Mouse (Mus musculus) lung, postnatal 0 days (tissue): ENCODE data around the gene Gm6583. TPM values are rescaled to one million over a fixed set of nuclear protein-coding genes. Genes with fewer than 3 reads are reported as not detected.
A peak's percentile ranks its signal among the peaks of the same experiment; 100 is the strongest.

Source experiments
- ATAC-seq: fragments of 200-750 bp; cut with Nextera tagmentation; 2 replicates; pipeline ENCODE4 v1.8.0; 2017; ENCODE audit warnings: moderate library complexity
- DNase-seq: peaks from one replicate; pipeline ENCODE4 v3.0.0-alpha.2; 2016; ENCODE audit warnings: low spot score
- H3K27ac ChIP-seq: fragments of 300-500 bp; sonication (generic); 2 replicates; pipeline ENCODE4 v1.5.1; 2014; ENCODE audit warnings: antibody characterized with exemption, mild to moderate bottlenecking, low read length, mixed read lengths
- H3K27me3 ChIP-seq: fragments of 300-500 bp; sonication (generic); replicated peaks from 2 replicates; pipeline ENCODE4 v1.6.1; 2014; ENCODE audit warnings: low read length, mixed read lengths; ENCODE audit not compliant: insufficient read depth
- H3K36me3 ChIP-seq: fragments of 300-500 bp; sonication (generic); 2 replicates; pipeline ENCODE4 v1.6.1; 2014; ENCODE audit warnings: low read length, mixed read lengths; ENCODE audit not compliant: insufficient read depth
- H3K4me1 ChIP-seq: fragments of 300-500 bp; sonication (generic); 2 replicates; pipeline ENCODE4 v1.6.1; 2014; ENCODE audit warnings: antibody characterized with exemption, low read depth, low read length, mixed read lengths; ENCODE audit not compliant: insufficient read depth
- H3K4me2 ChIP-seq: fragments of 300-500 bp; sonication (generic); replicated peaks from 2 replicates; pipeline ENCODE4 v1.6.1; 2014; ENCODE audit warnings: low read depth, mild to moderate bottlenecking, low read length, moderate library complexity, mixed read lengths
- H3K4me3 ChIP-seq: fragments of 300-500 bp; sonication (generic); 2 replicates; pipeline ENCODE4 v1.5.1; 2014; ENCODE audit warnings: low read depth, low read length
- H3K9ac ChIP-seq: fragments of 300-500 bp; sonication (generic); replicated peaks from 2 replicates; pipeline ENCODE4 v1.6.1; 2014; ENCODE audit warnings: low read depth, mild to moderate bottlenecking
- H3K9me3 ChIP-seq: fragments of 300-500 bp; sonication (generic); 2 replicates; pipeline ENCODE4 v1.6.1; 2016; ENCODE audit warnings: low read length, mixed read lengths
- CTCF ChIP-seq: IDR thresholded peaks from 2 replicates; pipeline ENCODE4 v1.5.1; 2016; ENCODE audit warnings: antibody characterized with exemption, mild to moderate bottlenecking
- EP300 ChIP-seq: IDR thresholded peaks from 2 replicates; pipeline ENCODE4 v1.6.1; 2016; ENCODE audit warnings: antibody characterized with exemption, mild to moderate bottlenecking, control low read depth
- WGBS: fragments of 180-500 bp; shearing (Covaris S2); extraction: QIAGEN DNeasy Blood & Tissue Kit; methylation state at CpG from one replicate; pipeline ENCODE4 v1.1.7; 2014; 5-methylcytosine and 5-hydroxymethylcytosine counted together
- polyA plus RNA-seq: library from polyadenylated mRNA; unstranded; fragments of >200 nt; fragmentation: Nextera tagmentation; extraction: Ambion mirVana; gene quantifications from 2 replicates; pipeline ENCODE4 v1.2.1, GENCODE M21; 2015

The Gm6583 gene
- 0.25 and 0.31 TPM in 2 replicates for polyA plus RNA-seq

GRCm38 (mm10) chr5:112355910-112356309, at the start of gene Gm6583:
Gene Gm6583, minus strand, starts transcription at chr5:112356033.
- Histone ChIP-seq H3K27me3 (no peaks in the 10 kb centered on the region), H3K4me2 (no peak within 1 kb of the TSS), H3K9me3 (no peaks in the 10 kb centered on the region), H3K27ac (no peak within 1 kb of the TSS), H3K4me1 (no peaks in the 10 kb centered on the region), H3K36me3 (peaks cover 18% of the 10 kb centered on the region), H3K9ac (no peak within 1 kb of the TSS), H3K4me3 (no peak within 1 kb of the TSS)
- WGBS: 58% methylated on average over 13 of the region's 13 CpGs
- DNase-seq (no peak), ATAC-seq (peak; percentile 53)
- no peak for TF ChIP-seq EP300
- TF ChIP-seq CTCF: no peak

GRCm38 (mm10) chr5:112402437-112402836, 46.6 kb upstream of the Gm6583 start:
- Histone ChIP-seq H3K27ac (no peak overlapping the region), H3K4me1 (no peaks in the 10 kb centered on the region), H3K4me2 (no peak overlapping the region), H3K4me3 (no peak overlapping the region), H3K36me3 (no peaks in the 10 kb centered on the region), H3K27me3 (no peaks in the 10 kb centered on the region), H3K9me3 (no peaks in the 10 kb centered on the region), H3K9ac (no peak overlapping the region)
- WGBS: 37% methylated on average over 3 of the region's 3 CpGs
- TF ChIP-seq CTCF (no peak), EP300 (no peak)
- peak; percentile 85 for ATAC-seq
- peak; percentile 80 for DNase-seq

GRCm38 (mm10) chr5:112399284-112399683, 43.5 kb upstream of the Gm6583 start:
- Histone ChIP-seq H3K36me3 (no peaks in the 10 kb centered on the region), H3K4me2 (no peak overlapping the region), H3K4me3 (no peak overlapping the region), H3K9ac (no peak overlapping the region), H3K27ac (no peak overlapping the region), H3K9me3 (no peaks in the 10 kb centered on the region), H3K4me1 (no peaks in the 10 kb centered on the region), H3K27me3 (peaks cover 8% of the 10 kb centered on the region; the same call in 1 of the 2 replicates)
- DNase-seq (peak; percentile 11), ATAC-seq (no peak)
- 60% methylated on average over 10 of the region's 10 CpGs for WGBS
- TF ChIP-seq CTCF (no peak), EP300 (no peak)

GRCm38 (mm10) chr5:112396066-112396465, 40.2 kb upstream of the Gm6583 start:
- DNase-seq: no peak
- Histone ChIP-seq H3K27me3 (peaks cover 26% of the 10 kb centered on the region), H3K9ac (no peak overlapping the region), H3K4me1 (no peaks in the 10 kb centered on the region), H3K36me3 (no peaks in the 10 kb centered on the region), H3K4me2 (no peak overlapping the region), H3K27ac (no peak overlapping the region), H3K9me3 (no peaks in the 10 kb centered on the region), H3K4me3 (no peak overlapping the region)
- ATAC-seq: no peak
- no peak for TF ChIP-seq EP300
- no peak for TF ChIP-seq CTCF
- WGBS: 73% methylated on average over 18 of the region's 18 CpGs

- Histone ChIP-seq H3K9me3 (no peaks in the 10 kb centered on the region), H3K4me1 (no peaks in the 10 kb centered on the region), H3K36me3 (no peaks in the 10 kb centered on the region), H3K27ac (no peak within 1 kb of the TSS), H3K4me3 (peak within 1 kb of the TSS; percentile 48), H3K27me3 (peaks cover 26% of the 10 kb centered on the region), H3K9ac (no peak within 1 kb of the TSS), H3K4me2 (peak within 1 kb of the TSS; percentile 71)
- 6% methylated on average over 36 of the region's 67 CpGs for WGBS
- DNase-seq (peak; percentile 26), ATAC-seq (peak; percentile 69)
- TF ChIP-seq CTCF (peak; percentile 17; the same call in 1 of the 2 replicates), EP300 (no peak)
These were observed 39.1 kb upstream of the Gm6583 start, which contains the start of gene Asphd2 for GRCm38 (mm10) chr5:112394779-112395443. Gene Asphd2, minus strand, starts transcription at chr5:112394866.

GRCm38 (mm10) chr5:112394415-112394763, 38.6 kb upstream of the Gm6583 start:
- Histone ChIP-seq H3K9ac (no peak overlapping the region), H3K9me3 (no peaks in the 10 kb centered on the region), H3K4me3 (peak overlapping the region; percentile 48), H3K4me1 (no peaks in the 10 kb centered on the region), H3K36me3 (no peaks in the 10 kb centered on the region), H3K27ac (no peak overlapping the region), H3K4me2 (peak overlapping the region; percentile 71), H3K27me3 (peaks cover 26% of the 10 kb centered on the region)
- ATAC-seq (peak; percentile 53), DNase-seq (no peak)
- TF ChIP-seq EP300 (no peak), CTCF (no peak)
- WGBS: 0% methylated on average over 6 of the region's 28 CpGs
